Mouse (Mus musculus) liver, embryonic 15.5 days (tissue): Measurements from ENCODE around the gene Ctxn1. TPM values are rescaled to one million over a fixed set of nuclear protein-coding genes. Genes with fewer than 3 reads are reported as not detected.
A peak's percentile ranks its signal among the peaks of the same experiment; 100 is the strongest.

Experiments
- ATAC-seq: fragments of 200-750 bp; cut with Nextera tagmentation; 2 replicates; pipeline ENCODE4 v1.8.0; 2017; ENCODE audit warnings: moderate number of reproducible peaks, mild to moderate bottlenecking, moderate library complexity; ENCODE audit not compliant: insufficient read depth
- H3K27ac ChIP-seq: fragments of 300-500 bp; sonication (generic); replicated peaks from 2 replicates; pipeline ENCODE4 v1.5.1; 2015; ENCODE audit warnings: mild to moderate bottlenecking, inconsistent platforms
- H3K27me3 ChIP-seq: fragments of 300-500 bp; sonication (generic); 2 replicates; pipeline ENCODE4 v1.6.1; 2015; ENCODE audit warnings: mild to moderate bottlenecking, inconsistent platforms
- H3K36me3 ChIP-seq: fragments of 300-500 bp; sonication (generic); replicated peaks from 2 replicates; pipeline ENCODE4 v1.6.1; 2015; ENCODE audit warnings: moderate library complexity, mild to moderate bottlenecking, inconsistent platforms
- H3K4me1 ChIP-seq: fragments of 300-500 bp; sonication (generic); replicated peaks from 2 replicates; pipeline ENCODE4 v1.6.1; 2015; ENCODE audit warnings: inconsistent platforms
- H3K4me2 ChIP-seq: fragments of 300-500 bp; sonication (generic); 2 replicates; pipeline ENCODE4 v1.6.1; 2015; ENCODE audit warnings: moderate library complexity, mild to moderate bottlenecking, inconsistent platforms
- H3K4me3 ChIP-seq: fragments of 300-500 bp; sonication (generic); replicated peaks from 2 replicates; pipeline ENCODE4 v1.5.1; 2015; ENCODE audit warnings: mild to moderate bottlenecking, inconsistent platforms
- H3K9ac ChIP-seq: fragments of 300-500 bp; sonication (generic); 2 replicates; pipeline ENCODE4 v1.6.1; 2015; ENCODE audit warnings: moderate library complexity, mild to moderate bottlenecking, inconsistent platforms
- H3K9me3 ChIP-seq: fragments of 300-500 bp; sonication (generic); replicated peaks from 2 replicates; pipeline ENCODE4 v1.6.1; 2016; ENCODE audit warnings: inconsistent platforms
- WGBS: fragments of 180-500 bp; shearing (Covaris S2); methylation state at CpG from one replicate; pipeline ENCODE4 v1.1.7; 2015; ENCODE audit warnings: mixed read lengths; ENCODE audit not compliant: insufficient replicate concordance; 5-methylcytosine and 5-hydroxymethylcytosine counted together
- polyA plus RNA-seq: library from polyadenylated mRNA; unstranded; fragments of >200 nt; fragmentation: Nextera tagmentation; extraction: Ambion mirVana; gene quantifications from 2 replicates; pipeline ENCODE4 v1.2.1, GENCODE M21; 2015

Gene Ctxn1
- polyA plus RNA-seq, 1 experiment from 2014 or later, result 2.4 TPM

DNA sequence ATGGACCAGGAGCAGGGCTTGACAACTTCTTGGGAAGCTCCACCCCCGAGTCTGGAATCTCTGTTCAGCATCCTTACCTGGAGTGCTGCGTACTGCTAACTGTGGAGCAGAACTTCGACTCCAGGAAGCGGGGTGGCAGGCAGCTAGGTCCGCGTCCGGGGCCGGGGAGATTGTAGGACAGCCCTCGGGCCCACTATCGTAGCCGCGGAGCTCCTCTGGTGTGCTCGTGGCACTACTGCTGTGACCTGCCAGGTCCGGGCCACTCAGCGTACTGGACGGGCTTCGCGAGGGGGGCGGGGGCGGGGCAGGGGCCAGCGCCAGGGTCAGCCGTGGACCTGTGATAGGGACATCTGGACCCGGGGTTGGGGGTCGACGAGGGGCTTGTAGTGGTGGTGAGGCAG is 46.3 kb downstream of the Ctxn1 start:
- no peak overlapping the region for H3K27ac ChIP-seq
- H3K4me3 ChIP-seq, result peak overlapping the region; percentile 46
- no peaks in the 10 kb centered on the region for H3K9me3 ChIP-seq
- H3K4me2 ChIP-seq, result peak overlapping the region; percentile 67
- peak; percentile 8; the same call in 1 of the 2 replicates for ATAC-seq
- H3K4me1 ChIP-seq, result peaks cover 36% of the 10 kb centered on the region
- H3K9ac ChIP-seq, result peak overlapping the region; percentile 15; the same call in 1 of the 2 replicates
- peaks cover 76% of the 10 kb centered on the region for H3K27me3 ChIP-seq
- H3K36me3 ChIP-seq, result no peaks in the 10 kb centered on the region
- under 1% methylated on average over 25 of the region's 25 CpGs for WGBS

DNA sequence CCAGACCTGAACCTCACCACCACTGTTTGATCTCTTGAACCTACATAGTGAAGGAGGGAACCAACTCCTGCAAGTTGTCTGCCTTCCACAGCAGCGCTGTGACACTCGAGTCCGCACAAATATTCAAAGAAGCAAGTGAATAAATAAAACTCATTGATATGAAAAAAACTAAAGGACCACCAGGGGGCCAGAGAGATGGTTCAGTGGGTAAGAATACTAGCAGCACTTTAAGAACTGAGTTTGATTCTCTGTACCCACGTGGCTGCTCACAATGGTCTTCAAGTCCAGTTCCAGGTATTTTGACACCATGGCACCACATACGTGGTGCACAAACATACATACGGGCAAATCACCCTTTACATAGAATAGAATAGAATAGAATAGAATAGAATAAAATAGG is 48.0 kb downstream of the Ctxn1 start:
- no peak for ATAC-seq
- 59% methylated on average over 6 of the region's 6 CpGs for WGBS
- no peak overlapping the region for H3K27ac ChIP-seq
- H3K4me3 ChIP-seq, result no peak overlapping the region
- peaks cover 35% of the 10 kb centered on the region for H3K4me1 ChIP-seq
- peaks cover 76% of the 10 kb centered on the region for H3K27me3 ChIP-seq
- H3K9me3 ChIP-seq, result no peaks in the 10 kb centered on the region
- H3K4me2 ChIP-seq, result no peak overlapping the region
- H3K9ac ChIP-seq, result no peak overlapping the region
- H3K36me3 ChIP-seq, result no peaks in the 10 kb centered on the region

Other genes starting within 250 kb of the Ctxn1 start
- gene Cd209f, start 153.4 kb downstream of the Ctxn1 start, polyA plus RNA-seq, result 1.4 and 1.9 TPM in 2 replicates
- 0.10 TPM in 1 of 2 replicates, not detected in the other for gene Cd209g, start 125.2 kb downstream of the Ctxn1 start, polyA plus RNA-seq
- 4.9 and 6.0 TPM in 2 replicates for gene Evi5l, start 92.7 kb downstream of the Ctxn1 start, polyA plus RNA-seq
- gene Prr36, start 41.8 kb downstream of the Ctxn1 start, polyA plus RNA-seq, result 0.36 and 0.37 TPM in 2 replicates
- gene Lrrc8e, start 32.4 kb downstream of the Ctxn1 start, polyA plus RNA-seq, result 0.22 and 0.32 TPM in 2 replicates
- gene Map2k7, start 20.5 kb downstream of the Ctxn1 start, polyA plus RNA-seq, result 10.4 and 11.1 TPM in 2 replicates
- 0.10 and 0.17 TPM in 2 replicates for gene Gm49320, start 20.4 kb downstream of the Ctxn1 start, polyA plus RNA-seq
- gene Tgfbr3l, start 11.1 kb downstream of the Ctxn1 start, polyA plus RNA-seq, result 0.36 and 0.68 TPM in 2 replicates
- 17.8 and 21.8 TPM in 2 replicates for gene Snapc2, start 6.2 kb downstream of the Ctxn1 start, polyA plus RNA-seq
- gene Timm44, start 16.6 kb upstream of the Ctxn1 start, polyA plus RNA-seq, result 27.8 and 31.4 TPM in 2 replicates
- 4.6 and 5.4 TPM in 2 replicates for gene Ccl25, start 65.9 kb upstream of the Ctxn1 start, polyA plus RNA-seq
- 93.0 and 102 TPM in 2 replicates for gene Elavl1, start 66.1 kb upstream of the Ctxn1 start, polyA plus RNA-seq
- gene Cers4, start 233.8 kb upstream of the Ctxn1 start, polyA plus RNA-seq, result 1.5 and 1.9 TPM in 2 replicates